Mouse (Mus musculus): Measurements from ENCODE around the gene Efcc1. TPM values are rescaled to one million over a fixed set of nuclear protein-coding genes. Genes with fewer than 3 reads are reported as not detected.
A peak's percentile ranks its signal among the peaks of the same experiment; 100 is the strongest.

Gene Efcc1
- polyA plus RNA-seq, 1 experiment from 2014 or later, result not detected

- 80% methylated on average over 5 of the region's 6 CpGs for WGBS (ENCODE audit: missing documents)
- H3K4me3 ChIP-seq (ENCODE audit: inconsistent target), result no peak overlapping the region
- peaks cover 41% of the 10 kb centered on the region for H3K36me3 ChIP-seq (ENCODE audit: inconsistent target)
- H3K79me2 ChIP-seq (ENCODE audit: inconsistent target), result peaks cover 55% of the 10 kb centered on the region; the same call in 1 of the 2 replicates
- H3K27ac ChIP-seq, result no peak overlapping the region
Observed at GRCm38 (mm10) chr6:87795385-87796150, 64.9 kb downstream of the Efcc1 start.

- no peak overlapping the region for H3K4me3 ChIP-seq (ENCODE audit: inconsistent target)
- H3K27ac ChIP-seq, result no peak overlapping the region
- 90% methylated on average over 6 of the region's 6 CpGs for WGBS (ENCODE audit: missing documents)
Observed at GRCm38 (mm10) chr6:87796251-87796880, 65.7 kb downstream of the Efcc1 start.

DNA sequence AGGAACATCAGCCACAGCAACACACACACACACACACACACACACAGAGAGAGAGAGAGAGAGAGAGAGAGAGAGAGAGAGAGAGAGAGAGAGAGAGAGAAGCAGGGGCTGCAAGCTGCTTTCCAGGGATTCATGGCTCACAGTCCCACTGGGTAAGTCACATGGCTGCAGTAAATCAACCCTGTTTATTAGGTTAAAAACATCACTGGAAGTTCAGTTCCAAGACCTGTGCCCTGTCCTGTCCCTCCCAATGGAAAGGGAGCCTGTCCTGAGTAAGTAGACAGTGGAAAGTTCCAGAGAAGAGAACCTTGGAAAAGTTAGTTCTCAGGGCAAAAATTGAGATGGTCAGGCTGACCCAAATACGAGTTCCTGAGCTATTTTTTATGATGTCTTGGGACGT lies 66.7 kb downstream of the Efcc1 start:
- 85% methylated on average over 2 of the region's 2 CpGs for WGBS (ENCODE audit: missing documents)
- Histone ChIP-seq H3K4me3 (ENCODE audit: inconsistent target) (no peak overlapping the region), H3K36me3 (ENCODE audit: inconsistent target) (peaks cover 25% of the 10 kb centered on the region), H3K79me2 (ENCODE audit: inconsistent target) (peaks cover 72% of the 10 kb centered on the region), H3K27ac (no peak overlapping the region)

More at GRCm38 (mm10) chr6:87796251-87796880, 65.7 kb downstream of the Efcc1 start:
- H3K36me3 ChIP-seq (ENCODE audit: inconsistent target), result peaks cover 33% of the 10 kb centered on the region
- H3K79me2 ChIP-seq (ENCODE audit: inconsistent target), result peaks cover 62% of the 10 kb centered on the region

DNA sequence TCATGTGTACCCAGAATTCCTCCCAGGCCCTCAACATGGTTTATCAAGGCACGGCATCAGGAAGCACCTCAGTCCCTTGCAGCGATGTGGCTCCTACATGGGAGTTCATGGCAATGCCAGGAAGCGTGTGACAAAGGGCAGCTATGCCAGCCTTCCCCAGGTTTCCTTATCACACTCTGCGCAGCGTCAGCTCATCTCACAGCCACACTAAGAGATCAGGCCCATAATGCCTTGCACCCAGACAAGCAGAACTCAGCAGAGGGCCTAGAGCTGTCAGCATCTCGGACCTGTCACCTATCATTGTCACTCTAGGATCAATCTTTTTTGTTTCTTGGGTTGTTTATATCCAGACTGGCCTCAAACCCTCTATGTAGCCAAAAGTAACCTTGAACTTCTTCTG lies 68.9 kb downstream of the Efcc1 start:
- no peak overlapping the region for H3K27ac ChIP-seq
- peaks cover 95% of the 10 kb centered on the region for H3K79me2 ChIP-seq (ENCODE audit: inconsistent target)
- H3K36me3 ChIP-seq (ENCODE audit: inconsistent target), result peaks cover 3% of the 10 kb centered on the region; the same call in 1 of the 2 replicates
- 96% methylated on average over 6 of the region's 6 CpGs for WGBS (ENCODE audit: missing documents)
- no peak overlapping the region for H3K4me3 ChIP-seq (ENCODE audit: inconsistent target)

- no peaks in the 10 kb centered on the region; the same call in 1 of the 2 replicates for H3K36me3 ChIP-seq (ENCODE audit: inconsistent target)
- WGBS (ENCODE audit: missing documents), result 52% methylated on average over 4 of the region's 7 CpGs
Observed at GRCm38 (mm10) chr6:87802462-87802861, 71.8 kb downstream of the Efcc1 start.

GRCm38 (mm10) chr6:87804036-87804435 lies 73.4 kb downstream of the Efcc1 start:
- peaks cover 96% of the 10 kb centered on the region for H3K79me2 ChIP-seq (ENCODE audit: inconsistent target)
- 67% methylated on average over 1 of the region's 1 CpGs for WGBS (ENCODE audit: missing documents)
- H3K27ac ChIP-seq, result 0 out of 2 replicates have a peak overlapping the region, but pooled peaks have one; percentile 4
- no peaks in the 10 kb centered on the region; the same call in 1 of the 2 replicates for H3K36me3 ChIP-seq (ENCODE audit: inconsistent target)
- no peak overlapping the region for H3K4me3 ChIP-seq (ENCODE audit: inconsistent target)

More at GRCm38 (mm10) chr6:87802462-87802861, 71.8 kb downstream of the Efcc1 start:
- no peak overlapping the region for H3K27ac ChIP-seq
- no peak overlapping the region for H3K4me3 ChIP-seq (ENCODE audit: inconsistent target)
- H3K79me2 ChIP-seq (ENCODE audit: inconsistent target), result peaks cover 96% of the 10 kb centered on the region

- no peaks in the 10 kb centered on the region; the same call in 1 of the 2 replicates for H3K36me3 ChIP-seq (ENCODE audit: inconsistent target)
- 0 out of 2 replicates have a peak overlapping the region, but pooled peaks have one; percentile 4 for H3K27ac ChIP-seq
- H3K79me2 ChIP-seq (ENCODE audit: inconsistent target), result peaks cover 92% of the 10 kb centered on the region
- H3K4me3 ChIP-seq (ENCODE audit: inconsistent target), result no peak overlapping the region
- WGBS (ENCODE audit: missing documents), result 82% methylated on average over 7 of the region's 7 CpGs
Observed at GRCm38 (mm10) chr6:87804886-87805285, 74.2 kb downstream of the Efcc1 start.

GRCm38 (mm10) chr6:87805448-87805847 lies 74.8 kb downstream of the Efcc1 start:
- Histone ChIP-seq H3K36me3 (ENCODE audit: inconsistent target) (no peaks in the 10 kb centered on the region; the same call in 1 of the 2 replicates), H3K4me3 (ENCODE audit: inconsistent target) (no peak overlapping the region), H3K27ac (peak overlapping the region; percentile 58), H3K79me2 (ENCODE audit: inconsistent target) (peaks cover 92% of the 10 kb centered on the region)
- WGBS (ENCODE audit: missing documents), result 91% methylated on average over 7 of the region's 7 CpGs

Other genes with a start within 250 kb of the Efcc1 start
- gene Arhgap25, start 197.6 kb upstream of the Efcc1 start, polyA plus RNA-seq (2018), result 57.1 to 128 TPM (median 92.0 TPM) in 3 replicates
- 0.82 to 2.6 TPM (median 1.1 TPM) in 3 replicates for gene Prokr1, start 140.1 kb upstream of the Efcc1 start, polyA plus RNA-seq (2018)
- 3.7 to 8.1 TPM (median 7.2 TPM) in 3 replicates for gene Aplf, start 58.7 kb upstream of the Efcc1 start, polyA plus RNA-seq (2018)
- gene Gp9, start 47.2 kb downstream of the Efcc1 start, polyA plus RNA-seq (2018), result 0.19 TPM in 1 of 3 replicates, not detected in the others
- gene Rab43, start 81.3 kb downstream of the Efcc1 start, polyA plus RNA-seq (2018), result 25.3 to 51.3 TPM (median 35.5 TPM) in 3 replicates
- 2.6 to 20.2 TPM (median 3.1 TPM) in 3 replicates for gene Gm45140, start 104.9 kb downstream of the Efcc1 start, polyA plus RNA-seq (2018)
- 23.0 to 55.1 TPM (median 40.1 TPM) in 3 replicates for gene Isy1, start 107.9 kb downstream of the Efcc1 start, polyA plus RNA-seq (2018)
- gene Cnbp, start 120.2 kb downstream of the Efcc1 start, polyA plus RNA-seq (2018), result 127 to 335 TPM (median 146 TPM) in 3 replicates
- 36.1 to 45.7 TPM (median 37.8 TPM) in 3 replicates for gene Copg1, start 156.9 kb downstream of the Efcc1 start, polyA plus RNA-seq (2018)
- gene Hmces, start 183.1 kb downstream of the Efcc1 start, polyA plus RNA-seq (2018), result 7.1 to 9.6 TPM (median 7.4 TPM) in 3 replicates